Mouse (Mus musculus) embryonic facial prominence, embryonic 11.5 days (tissue): ENCODE results near the gene Srrd. TPM values are rescaled to one million over a fixed set of nuclear protein-coding genes. Genes with fewer than 3 reads are reported as not detected.
A peak's percentile ranks its signal among the peaks of the same experiment; 100 is the strongest.

ENCODE experiments used
- ATAC-seq: fragments of 200-750 bp; cut with Nextera tagmentation; replicated peaks from 2 replicates; pipeline ENCODE4 v1.8.0; 2017; ENCODE audit warnings: low read depth; ENCODE audit not compliant: insufficient number of reproducible peaks, low FRiP score, low TSS enrichment
- DNase-seq: peaks from one replicate; pipeline ENCODE4 v3.0.0-alpha.2; 2015; ENCODE audit warnings: low spot score
- H3K27ac ChIP-seq: fragments of 300-500 bp; sonication (generic); replicated peaks from 2 replicates; pipeline ENCODE4 v1.5.1; 2014; ENCODE audit warnings: mild to moderate bottlenecking, low read depth, low read length, control low read depth
- H3K27me3 ChIP-seq: fragments of 300-500 bp; sonication (generic); 2 replicates; pipeline ENCODE4 v1.6.1; 2014; ENCODE audit warnings: mild to moderate bottlenecking, low read length, moderate library complexity, mixed read lengths; ENCODE audit not compliant: control insufficient read depth, insufficient read depth
- H3K36me3 ChIP-seq: fragments of 300-500 bp; sonication (generic); replicated peaks from 2 replicates; pipeline ENCODE4 v1.6.1; 2014; ENCODE audit warnings: low read depth, mild to moderate bottlenecking, low read length, moderate library complexity, mixed read lengths; ENCODE audit not compliant: control insufficient read depth, insufficient read depth
- H3K4me1 ChIP-seq: fragments of 300-500 bp; sonication (generic); 2 replicates; pipeline ENCODE4 v1.6.1; 2014; ENCODE audit warnings: low read length, mixed read lengths; ENCODE audit not compliant: control insufficient read depth, insufficient read depth
- H3K4me2 ChIP-seq: fragments of 300-500 bp; sonication (generic); 2 replicates; pipeline ENCODE4 v1.6.1; 2014; ENCODE audit warnings: low read depth, mild to moderate bottlenecking, control low read depth, low read length, moderate library complexity
- H3K4me3 ChIP-seq: fragments of 300-500 bp; sonication (generic); 2 replicates; pipeline ENCODE4 v1.5.1; 2014; ENCODE audit warnings: low read depth, low read length, control low read depth
- H3K9ac ChIP-seq: fragments of 300-500 bp; sonication (generic); replicated peaks from 2 replicates; pipeline ENCODE4 v1.6.1; 2014; ENCODE audit warnings: mild to moderate bottlenecking, control low read depth, low read length
- H3K9me3 ChIP-seq: fragments of 300-500 bp; sonication (generic); replicated peaks from 2 replicates; pipeline ENCODE4 v1.6.1; 2016; ENCODE audit warnings: mild to moderate bottlenecking, low read length, inconsistent platforms, mixed read lengths; ENCODE audit not compliant: control insufficient read depth
- WGBS: fragments of 180-500 bp; shearing (Covaris S2); extraction: QIAGEN DNeasy Blood & Tissue Kit; methylation state at CpG from one replicate; pipeline ENCODE4 v1.1.7; 2014; 5-methylcytosine and 5-hydroxymethylcytosine counted together
- polyA plus RNA-seq: library from polyadenylated mRNA; unstranded; fragments of >200 nt; fragmentation: Nextera tagmentation; extraction: Ambion mirVana; gene quantifications from 2 replicates; pipeline ENCODE4 v1.2.1, GENCODE M21; 2014

Gene Srrd
- polyA plus RNA-seq, 1 experiment from 2014 or later: 45.7 TPM

DNA sequence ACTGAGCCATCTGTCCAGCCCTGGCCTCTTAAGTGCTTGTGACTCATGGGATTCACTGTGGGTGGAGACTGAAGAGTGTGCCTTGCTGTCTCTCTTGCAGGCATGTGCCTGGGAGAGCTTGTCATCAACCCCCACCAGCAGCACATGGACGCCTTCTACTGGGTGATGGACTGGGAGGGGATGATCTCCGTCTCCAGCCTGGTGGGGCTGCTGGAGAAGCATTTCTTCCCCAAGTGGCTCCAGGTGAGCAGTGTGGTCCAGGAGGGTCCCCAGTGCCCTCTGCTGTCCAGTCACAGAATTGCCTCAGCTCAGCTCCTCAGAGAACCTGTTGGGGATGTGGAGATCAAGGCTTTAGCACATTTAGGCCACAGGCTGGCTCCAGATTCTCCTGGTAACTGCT, 7.4 kb downstream of the Srrd start:
- Histone ChIP-seq H3K27ac (no peak overlapping the region), H3K36me3 (peaks cover 23% of the 10 kb centered on the region), H3K27me3 (no peaks in the 10 kb centered on the region), H3K4me2 (no peak overlapping the region), H3K4me1 (no peaks in the 10 kb centered on the region), H3K9ac (no peak overlapping the region), H3K4me3 (no peak overlapping the region), H3K9me3 (no peaks in the 10 kb centered on the region)
- ATAC-seq: no peak
- 31% methylated on average over 2 of the region's 2 CpGs for WGBS
- peak; percentile 68 for DNase-seq

DNA sequence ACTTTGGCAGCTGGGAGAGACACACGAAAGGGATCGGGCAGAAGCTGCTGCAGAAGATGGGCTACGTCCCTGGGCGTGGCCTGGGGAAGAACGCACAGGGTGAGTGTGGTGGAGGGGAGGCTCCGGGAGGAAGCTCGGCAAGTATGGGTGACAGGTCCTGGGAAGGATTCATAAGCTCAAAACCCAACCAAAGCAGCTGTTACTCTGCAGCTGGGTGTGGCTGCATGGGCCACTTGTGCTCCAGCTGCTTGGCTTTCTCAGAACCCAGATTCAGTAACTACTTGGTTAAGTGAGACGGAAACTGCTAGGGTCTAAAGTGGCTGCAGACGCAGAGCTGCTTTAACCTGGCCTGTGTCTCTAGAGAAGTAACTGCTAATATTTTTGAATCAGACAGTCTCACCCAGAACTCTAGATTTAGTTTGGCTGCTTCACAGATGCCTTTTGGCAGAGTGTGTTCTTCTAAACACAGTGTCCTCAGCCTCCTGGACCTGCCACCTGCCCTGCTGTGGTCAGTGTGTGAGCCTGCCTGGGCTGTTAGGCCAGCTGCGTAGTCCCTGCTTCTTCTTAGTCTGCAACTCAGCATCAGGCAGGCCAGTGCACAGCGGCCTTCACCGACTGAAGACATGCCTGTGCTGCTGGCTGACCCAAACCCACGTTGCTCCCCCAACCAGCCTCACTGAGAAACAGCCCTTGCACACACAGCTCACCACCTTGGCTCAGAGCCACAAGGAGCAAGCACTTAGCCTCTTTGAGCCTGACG, 12.9 kb downstream of the Srrd start:
- no peak overlapping the region for H3K27ac ChIP-seq
- peaks cover 11% of the 10 kb centered on the region for H3K36me3 ChIP-seq
- H3K4me1 ChIP-seq: no peaks in the 10 kb centered on the region
- 91% methylated on average over 14 of the region's 14 CpGs for WGBS
- no peak overlapping the region for H3K4me2 ChIP-seq
- H3K4me3 ChIP-seq: no peak overlapping the region
- H3K9ac ChIP-seq: no peak overlapping the region
- H3K27me3 ChIP-seq: no peaks in the 10 kb centered on the region
- ATAC-seq (no peak), DNase-seq (no peak)
- no peaks in the 10 kb centered on the region for H3K9me3 ChIP-seq

DNA sequence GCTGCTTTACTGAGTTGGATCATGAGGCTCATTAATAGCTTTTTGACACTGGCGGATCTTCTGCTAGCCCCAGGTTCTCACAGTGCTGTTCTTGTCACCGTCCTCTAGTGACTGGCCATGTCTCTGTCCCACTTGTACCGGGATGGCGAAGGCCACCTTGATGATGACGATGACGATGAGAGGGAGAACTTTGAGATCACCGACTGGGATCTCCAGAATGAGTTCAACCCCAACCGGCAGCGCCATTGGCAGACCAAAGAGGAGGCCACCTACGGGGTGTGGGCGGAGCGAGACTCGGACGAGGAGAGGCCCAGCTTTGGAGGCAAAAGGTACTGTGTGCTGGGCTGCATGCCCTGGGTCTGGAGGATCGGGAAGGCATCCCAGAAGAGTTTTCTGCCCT, 15.0 kb downstream of the Srrd start:
- DNase-seq (no peak), ATAC-seq (no peak)
- H3K4me3 ChIP-seq: no peak overlapping the region
- H3K27ac ChIP-seq: no peak overlapping the region
- H3K9me3 ChIP-seq: no peaks in the 10 kb centered on the region
- H3K36me3 ChIP-seq: peaks cover 8% of the 10 kb centered on the region
- no peaks in the 10 kb centered on the region for H3K4me1 ChIP-seq
- no peak overlapping the region for H3K9ac ChIP-seq
- 94% methylated on average over 15 of the region's 15 CpGs for WGBS
- no peaks in the 10 kb centered on the region for H3K27me3 ChIP-seq
- no peak overlapping the region for H3K4me2 ChIP-seq

GRCm38 (mm10) chr5:112326446-112327009, 16.3 kb downstream of the Srrd start:
- 1% methylated on average over 29 of the region's 33 CpGs for WGBS
- Histone ChIP-seq H3K27ac (no peak overlapping the region), H3K9me3 (no peaks in the 10 kb centered on the region), H3K4me3 (peak overlapping the region; percentile 96), H3K4me1 (no peaks in the 10 kb centered on the region), H3K27me3 (no peaks in the 10 kb centered on the region), H3K4me2 (peak overlapping the region; percentile 57), H3K36me3 (peaks cover 8% of the 10 kb centered on the region), H3K9ac (peak overlapping the region; percentile 76)
- DNase-seq (no peak), ATAC-seq (peak; percentile 57)

DNA sequence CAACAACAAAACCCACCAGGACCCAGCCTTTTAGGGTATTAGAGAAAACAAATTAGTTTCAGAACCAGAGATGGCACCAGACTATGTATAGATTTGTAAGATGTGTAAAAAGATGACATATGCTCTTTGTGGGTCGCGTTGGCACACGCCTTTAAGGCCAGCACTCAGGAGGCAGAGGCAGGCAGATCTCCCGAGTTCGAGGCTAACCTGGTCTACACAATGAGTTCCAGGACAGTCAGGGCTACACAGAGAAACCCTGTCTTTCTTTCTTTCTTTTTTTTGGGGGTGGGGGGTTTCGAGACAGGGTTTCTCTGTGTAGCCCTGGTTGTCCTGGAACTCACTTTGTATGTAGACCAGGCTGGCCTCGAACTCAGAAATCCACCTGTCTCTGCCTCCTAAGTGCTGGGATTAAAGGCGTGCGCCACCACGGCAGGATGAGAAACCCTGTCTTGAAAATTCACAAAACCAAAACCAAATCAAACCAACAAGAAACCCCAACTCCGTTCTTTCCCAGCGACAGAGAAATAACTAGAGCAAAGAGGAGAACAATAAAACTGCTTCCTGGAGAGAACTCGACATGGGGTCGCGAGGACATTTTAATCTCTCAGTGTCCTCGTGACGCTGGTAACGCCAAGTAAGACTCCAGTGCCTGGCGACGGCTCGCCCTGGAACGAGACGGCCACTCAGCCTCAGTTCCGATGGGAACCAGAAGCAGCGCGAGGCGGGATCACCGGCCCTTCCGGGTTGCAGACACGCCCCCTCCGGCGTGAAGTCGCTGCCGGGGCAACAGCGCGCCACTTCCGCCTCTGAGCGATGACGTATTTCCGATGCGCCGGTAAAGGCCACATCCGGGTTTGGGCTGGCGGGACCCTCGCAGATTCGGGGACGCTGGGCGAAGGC, 17.0 kb downstream of the Srrd start, which contains the start of gene Tfip11:
Gene Tfip11, plus strand, starts transcription at position 813 of the 900 bp plus-strand sequence.
- no peaks in the 10 kb centered on the region for H3K9me3 ChIP-seq
- peaks cover 6% of the 10 kb centered on the region; the same call in 1 of the 2 replicates for H3K36me3 ChIP-seq
- H3K27ac ChIP-seq: no peak within 1 kb of the TSS
- peak within 1 kb of the TSS; percentile 57 for H3K4me2 ChIP-seq
- DNase-seq: peak; percentile 97
- peak within 1 kb of the TSS; percentile 76 for H3K9ac ChIP-seq
- H3K4me3 ChIP-seq: peak within 1 kb of the TSS; percentile 96
- 9% methylated on average over 48 of the region's 48 CpGs for WGBS
- no peaks in the 10 kb centered on the region for H3K27me3 ChIP-seq
- peak; percentile 74 for ATAC-seq
- no peaks in the 10 kb centered on the region for H3K4me1 ChIP-seq

DNA sequence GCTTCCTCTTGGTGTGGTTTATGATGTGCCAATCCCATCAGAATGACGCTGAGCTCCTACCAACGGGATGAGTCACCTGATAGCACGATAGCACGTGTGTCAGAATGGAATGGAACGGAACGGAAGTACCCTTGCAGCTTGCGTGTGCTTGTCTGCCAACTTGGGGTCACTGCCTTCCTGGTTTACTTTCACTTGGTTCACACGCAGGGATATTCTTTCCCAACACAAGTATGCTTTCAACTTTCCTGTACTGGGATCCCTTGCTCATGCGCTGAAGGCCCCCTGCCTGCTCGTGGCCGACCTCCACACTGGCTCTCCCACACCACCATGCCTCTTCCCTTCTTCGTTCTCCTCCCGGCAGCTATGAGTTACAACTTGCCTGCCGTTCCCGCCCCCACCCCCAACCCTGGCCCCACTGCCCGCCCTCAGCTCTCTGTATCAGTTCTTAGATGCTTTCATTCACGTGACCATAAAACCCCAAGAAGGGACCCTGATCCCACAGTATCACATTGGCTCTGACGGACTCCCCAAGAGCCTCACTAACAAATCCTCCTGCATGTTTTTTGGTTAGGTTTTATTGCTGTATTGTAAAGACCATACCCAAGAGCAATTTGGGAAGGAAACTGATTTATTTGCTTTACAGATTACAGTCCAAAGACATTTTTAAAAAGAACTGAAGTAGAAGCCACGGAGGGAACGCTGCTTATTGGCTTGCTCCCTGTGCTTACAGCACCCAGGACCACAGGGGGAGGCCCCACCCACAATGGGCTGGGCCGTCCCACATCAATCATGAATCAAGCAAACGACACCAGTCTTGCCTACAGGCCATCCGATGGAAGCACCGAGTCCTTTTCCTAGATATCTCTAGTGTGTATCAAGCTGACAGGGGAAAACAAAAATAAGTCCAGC, 17.9 kb downstream of the Srrd start:
- DNase-seq (peak; percentile 29), ATAC-seq (no peak)
- 33% methylated on average over 24 of the region's 24 CpGs for WGBS
- no peaks in the 10 kb centered on the region for H3K27me3 ChIP-seq
- no peak overlapping the region for H3K4me3 ChIP-seq
- no peaks in the 10 kb centered on the region for H3K4me1 ChIP-seq
- H3K27ac ChIP-seq: no peak overlapping the region
- no peaks in the 10 kb centered on the region for H3K9me3 ChIP-seq
- 0 out of 2 replicates have a peak, but pooled peaks cover 2% of the 10 kb centered on the region for H3K36me3 ChIP-seq
- H3K4me2 ChIP-seq: no peak overlapping the region
- H3K9ac ChIP-seq: no peak overlapping the region

DNA sequence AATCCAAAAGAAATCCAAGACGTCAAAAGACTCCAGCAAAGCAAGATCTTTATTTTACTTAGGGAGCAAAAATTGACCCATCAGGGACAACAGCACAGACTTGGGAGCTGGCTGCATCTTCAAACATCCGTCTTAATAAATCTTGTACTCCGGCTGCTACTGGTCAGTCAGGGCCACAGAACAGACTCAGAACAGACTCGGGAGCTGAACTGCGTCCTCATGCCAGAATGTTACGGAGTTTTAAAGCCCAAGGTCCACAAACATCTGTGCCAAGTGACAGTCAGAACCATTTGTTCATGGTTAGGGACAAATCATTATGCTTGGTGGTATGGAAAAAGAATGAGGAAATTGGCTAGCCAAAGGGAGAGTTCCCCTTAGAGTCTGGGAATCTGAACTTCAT, 19.6 kb downstream of the Srrd start:
- Histone ChIP-seq H3K9me3 (no peaks in the 10 kb centered on the region), H3K36me3 (no peaks in the 10 kb centered on the region), H3K9ac (no peak overlapping the region), H3K4me1 (no peaks in the 10 kb centered on the region), H3K4me3 (no peak overlapping the region), H3K4me2 (no peak overlapping the region), H3K27me3 (no peaks in the 10 kb centered on the region), H3K27ac (no peak overlapping the region)
- no peak for DNase-seq
- ATAC-seq: no peak
- 90% methylated on average over 6 of the region's 6 CpGs for WGBS
